Mouse (Mus musculus): ENCODE measurements at regions not wholly inside any gene's neighbourhood (a gene's known extent, or its start where the extent isn't known, plus 50 kb on each side); places are given as distances from the start of the nearest gene placed in this dataset.

- no peak for DNase-seq (ENCODE audit: low read depth, low spot score)
- Histone ChIP-seq H3K27me3 (ENCODE audit: control insufficient read depth, insufficient read depth, low read length, poor library complexity, severe bottlenecking) (no peaks in the 10 kb centered on the region), H3K36me3 (ENCODE audit: control insufficient read depth, insufficient read depth, low read length, poor library complexity, severe bottlenecking) (no peaks in the 10 kb centered on the region)
Observed at GRCm38 (mm10) chr5:85609104-85609503, 456.3 kb downstream of the Cenpc1 start.

- no peaks in the 10 kb centered on the region for H3K36me3 ChIP-seq (ENCODE audit: control insufficient read depth, insufficient read depth, low read length, poor library complexity, severe bottlenecking)
- no peak for DNase-seq (ENCODE audit: low read depth, low spot score)
- no peaks in the 10 kb centered on the region for H3K27me3 ChIP-seq (ENCODE audit: control insufficient read depth, insufficient read depth, low read length, poor library complexity, severe bottlenecking)
Observed at GRCm38 (mm10) chr5:85598164-85598563, 467.2 kb downstream of the Cenpc1 start.

DNA sequence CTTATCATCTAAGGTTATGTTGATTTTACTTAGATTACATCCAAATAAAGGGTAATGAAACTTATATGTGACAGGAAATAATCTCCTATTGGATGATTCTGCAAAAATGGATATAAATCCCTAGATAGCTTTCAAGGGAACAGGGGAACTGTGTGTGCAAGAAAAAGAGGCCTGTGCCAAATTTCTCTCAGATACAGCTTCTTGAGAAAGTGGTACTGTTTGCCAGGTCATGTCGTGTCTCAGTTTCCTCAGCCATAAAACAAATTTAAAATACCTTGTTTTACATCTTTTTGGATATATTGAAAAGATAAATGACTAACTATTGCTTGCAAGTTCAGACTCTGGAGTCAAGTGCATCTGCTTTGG lies 470.3 kb downstream of the Cenpc1 start:
- DNase-seq (ENCODE audit: low read depth, low spot score), result no peak
- no peaks in the 10 kb centered on the region for H3K36me3 ChIP-seq (ENCODE audit: control insufficient read depth, insufficient read depth, low read length, poor library complexity, severe bottlenecking)
- no peaks in the 10 kb centered on the region for H3K27me3 ChIP-seq (ENCODE audit: control insufficient read depth, insufficient read depth, low read length, poor library complexity, severe bottlenecking)

- no peaks in the 10 kb centered on the region for H3K27me3 ChIP-seq (ENCODE audit: control insufficient read depth, insufficient read depth, low read length, poor library complexity, severe bottlenecking)
- no peak for DNase-seq (ENCODE audit: low read depth, low spot score)
- H3K36me3 ChIP-seq (ENCODE audit: control insufficient read depth, insufficient read depth, low read length, poor library complexity, severe bottlenecking), result no peaks in the 10 kb centered on the region
Observed at GRCm38 (mm10) chr5:85594413-85595081, 470.8 kb downstream of the Cenpc1 start.

- Histone ChIP-seq H3K36me3 (ENCODE audit: control insufficient read depth, insufficient read depth, low read length, poor library complexity, severe bottlenecking) (no peaks in the 10 kb centered on the region), H3K27me3 (ENCODE audit: control insufficient read depth, insufficient read depth, low read length, poor library complexity, severe bottlenecking) (no peaks in the 10 kb centered on the region)
- no peak for DNase-seq (ENCODE audit: low read depth, low spot score)
Observed at GRCm38 (mm10) chr5:85592236-85592635, 473.1 kb downstream of the Cenpc1 start.

- DNase-seq (ENCODE audit: low read depth, low spot score), result no peak
- no peaks in the 10 kb centered on the region for H3K27me3 ChIP-seq (ENCODE audit: control insufficient read depth, insufficient read depth, low read length, poor library complexity, severe bottlenecking)
- no peaks in the 10 kb centered on the region for H3K36me3 ChIP-seq (ENCODE audit: control insufficient read depth, insufficient read depth, low read length, poor library complexity, severe bottlenecking)
Observed at GRCm38 (mm10) chr5:85586727-85587126, 478.7 kb downstream of the Cenpc1 start.

DNA sequence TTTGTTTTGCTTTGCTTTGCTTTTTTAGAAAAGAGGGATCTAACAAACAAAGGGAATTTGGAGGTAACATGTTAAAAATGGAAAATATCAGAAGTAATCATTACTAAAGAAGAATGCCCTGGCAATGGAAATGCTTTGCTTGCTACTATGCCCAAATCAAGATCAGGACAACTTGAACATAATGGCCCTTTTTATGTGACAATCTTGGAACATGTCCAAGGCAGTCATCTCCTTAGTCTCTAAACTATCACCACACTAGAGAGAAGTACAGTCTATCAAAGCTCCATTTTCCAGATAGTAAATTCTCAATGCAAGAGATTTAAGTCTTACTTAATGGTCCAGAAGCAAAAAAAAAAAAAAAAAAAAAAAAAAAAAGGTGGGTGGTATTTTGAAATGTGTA lies 492.9 kb downstream of the Cenpc1 start:
- Histone ChIP-seq H3K27me3 (ENCODE audit: control insufficient read depth, insufficient read depth, low read length, poor library complexity, severe bottlenecking) (no peaks in the 10 kb centered on the region), H3K36me3 (ENCODE audit: control insufficient read depth, insufficient read depth, low read length, poor library complexity, severe bottlenecking) (no peaks in the 10 kb centered on the region)
- no peak for DNase-seq (ENCODE audit: low read depth, low spot score)

GRCm38 (mm10) chr5:85571967-85572366 lies 493.4 kb downstream of the Cenpc1 start:
- no peaks in the 10 kb centered on the region for H3K27me3 ChIP-seq (ENCODE audit: control insufficient read depth, insufficient read depth, low read length, poor library complexity, severe bottlenecking)
- no peaks in the 10 kb centered on the region for H3K36me3 ChIP-seq (ENCODE audit: control insufficient read depth, insufficient read depth, low read length, poor library complexity, severe bottlenecking)
- no peak for DNase-seq (ENCODE audit: low read depth, low spot score)

GRCm38 (mm10) chr5:85571381-85571780 lies 494.0 kb downstream of the Cenpc1 start:
- H3K27me3 ChIP-seq (ENCODE audit: control insufficient read depth, insufficient read depth, low read length, poor library complexity, severe bottlenecking), result no peaks in the 10 kb centered on the region
- DNase-seq (ENCODE audit: low read depth, low spot score), result no peak
- no peaks in the 10 kb centered on the region for H3K36me3 ChIP-seq (ENCODE audit: control insufficient read depth, insufficient read depth, low read length, poor library complexity, severe bottlenecking)

DNA sequence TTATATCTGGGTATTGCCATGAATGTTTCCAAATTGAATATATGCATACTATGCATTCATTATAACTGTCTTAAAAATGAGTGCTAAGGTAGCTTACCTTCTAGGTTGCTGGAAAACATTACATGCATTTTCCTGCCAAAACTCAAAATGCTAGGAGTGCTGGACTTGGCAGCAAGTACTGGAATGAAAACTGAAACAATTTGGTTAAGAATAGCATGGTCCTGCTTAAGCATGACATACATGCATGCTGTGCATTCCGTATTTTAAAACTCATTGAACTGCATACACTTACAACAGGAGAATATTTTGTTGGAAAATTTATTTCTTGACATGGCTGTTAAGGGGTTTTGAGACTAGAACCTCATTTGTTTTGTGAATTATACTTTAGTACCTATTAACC lies 529.1 kb downstream of the Cenpc1 start:
- no peak for DNase-seq (ENCODE audit: low read depth, low spot score)
- Histone ChIP-seq H3K36me3 (ENCODE audit: control insufficient read depth, insufficient read depth, low read length, poor library complexity, severe bottlenecking) (no peaks in the 10 kb centered on the region), H3K27me3 (ENCODE audit: control insufficient read depth, insufficient read depth, low read length, poor library complexity, severe bottlenecking) (no peaks in the 10 kb centered on the region)

GRCm38 (mm10) chr5:85525385-85526194 lies 539.8 kb downstream of the Cenpc1 start:
- no peak for DNase-seq (ENCODE audit: low read depth, low spot score)

GRCm38 (mm10) chr5:85505244-85505643 lies 560.1 kb downstream of the Cenpc1 start:
- Histone ChIP-seq H3K36me3 (ENCODE audit: control insufficient read depth, insufficient read depth, low read length, poor library complexity, severe bottlenecking) (no peaks in the 10 kb centered on the region), H3K27me3 (ENCODE audit: control insufficient read depth, insufficient read depth, low read length, poor library complexity, severe bottlenecking) (no peaks in the 10 kb centered on the region)
- DNase-seq (ENCODE audit: low read depth, low spot score), result no peak

More at GRCm38 (mm10) chr5:85525385-85526194, 539.8 kb downstream of the Cenpc1 start:
- Histone ChIP-seq H3K27me3 (ENCODE audit: control insufficient read depth, insufficient read depth, low read length, poor library complexity, severe bottlenecking) (no peaks in the 10 kb centered on the region), H3K36me3 (ENCODE audit: control insufficient read depth, insufficient read depth, low read length, poor library complexity, severe bottlenecking) (no peaks in the 10 kb centered on the region)

GRCm38 (mm10) chr5:85497261-85497660 lies 568.1 kb downstream of the Cenpc1 start:
- Histone ChIP-seq H3K36me3 (ENCODE audit: control insufficient read depth, insufficient read depth, low read length, poor library complexity, severe bottlenecking) (no peaks in the 10 kb centered on the region), H3K27me3 (ENCODE audit: control insufficient read depth, insufficient read depth, low read length, poor library complexity, severe bottlenecking) (no peaks in the 10 kb centered on the region)
- no peak for DNase-seq (ENCODE audit: low read depth, low spot score)

DNA sequence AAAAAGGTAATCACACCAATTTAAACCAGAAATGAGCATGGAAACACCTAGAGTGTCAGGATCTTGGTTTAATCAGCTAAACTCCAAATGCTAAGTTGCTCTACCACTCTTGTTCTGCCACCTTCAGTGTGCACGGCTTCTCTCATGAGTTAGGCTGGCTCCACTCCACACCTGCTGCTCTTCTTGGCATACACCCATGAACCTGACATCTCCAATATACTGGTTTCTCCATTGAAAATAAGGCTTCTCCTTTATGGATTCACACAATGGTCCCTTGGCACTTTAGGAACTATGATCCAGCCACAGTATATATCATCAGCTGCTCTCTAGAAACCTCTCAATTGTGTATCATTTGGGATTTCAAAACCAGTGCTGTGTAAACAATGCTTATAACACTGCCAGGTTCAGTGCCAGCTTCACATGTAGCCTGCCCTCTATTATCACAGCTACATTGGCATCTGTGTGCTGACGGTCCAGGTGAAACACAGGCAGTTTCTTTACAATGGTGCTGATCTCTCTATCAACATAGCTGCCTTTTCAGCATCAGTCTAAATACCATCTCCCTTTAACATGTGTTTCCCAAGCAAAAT lies 579.6 kb downstream of the Cenpc1 start:
- H3K36me3 ChIP-seq (ENCODE audit: control insufficient read depth, insufficient read depth, low read length, poor library complexity, severe bottlenecking), result no peaks in the 10 kb centered on the region
- no peak for DNase-seq (ENCODE audit: low read depth, low spot score)
- no peaks in the 10 kb centered on the region for H3K27me3 ChIP-seq (ENCODE audit: control insufficient read depth, insufficient read depth, low read length, poor library complexity, severe bottlenecking)

DNA sequence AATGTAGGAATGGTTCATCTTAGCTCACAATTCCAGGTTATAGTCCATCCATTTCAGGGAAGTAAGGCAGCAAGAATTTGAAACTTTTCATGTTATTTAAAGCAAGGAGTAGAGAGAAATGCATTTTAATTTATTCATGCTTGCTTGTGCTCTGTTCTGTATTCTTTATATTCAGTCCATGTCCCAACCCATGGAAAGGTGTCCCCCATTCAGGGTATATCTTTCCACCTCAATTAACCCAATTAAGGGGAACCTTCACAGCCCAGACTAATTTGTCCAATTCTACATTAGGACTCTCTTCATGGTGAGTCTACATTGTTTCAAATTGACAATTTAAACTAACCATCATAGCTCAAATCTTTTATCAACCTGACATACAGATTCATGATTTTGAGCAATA lies 580.2 kb downstream of the Cenpc1 start:
- no peak for DNase-seq (ENCODE audit: low read depth, low spot score)
- H3K36me3 ChIP-seq (ENCODE audit: control insufficient read depth, insufficient read depth, low read length, poor library complexity, severe bottlenecking), result no peaks in the 10 kb centered on the region
- H3K27me3 ChIP-seq (ENCODE audit: control insufficient read depth, insufficient read depth, low read length, poor library complexity, severe bottlenecking), result no peaks in the 10 kb centered on the region
